Mouse (Mus musculus): ENCODE data around the gene 4933424G06Rik. TPM values are rescaled to one million over a fixed set of nuclear protein-coding genes. Genes with fewer than 3 reads are reported as not detected.
"Not testable (repeated sequence)": the region's sequence is repeated elsewhere in the genome, so short reads cannot be mapped to it uniquely, and the experiment has no call there.

Gene 4933424G06Rik
- 0.15 and 0.22 TPM in 2 replicates for polyA plus RNA-seq (2016; fragmentation: Nextera tagmentation; extraction: Ambion mirVana)

DNA sequence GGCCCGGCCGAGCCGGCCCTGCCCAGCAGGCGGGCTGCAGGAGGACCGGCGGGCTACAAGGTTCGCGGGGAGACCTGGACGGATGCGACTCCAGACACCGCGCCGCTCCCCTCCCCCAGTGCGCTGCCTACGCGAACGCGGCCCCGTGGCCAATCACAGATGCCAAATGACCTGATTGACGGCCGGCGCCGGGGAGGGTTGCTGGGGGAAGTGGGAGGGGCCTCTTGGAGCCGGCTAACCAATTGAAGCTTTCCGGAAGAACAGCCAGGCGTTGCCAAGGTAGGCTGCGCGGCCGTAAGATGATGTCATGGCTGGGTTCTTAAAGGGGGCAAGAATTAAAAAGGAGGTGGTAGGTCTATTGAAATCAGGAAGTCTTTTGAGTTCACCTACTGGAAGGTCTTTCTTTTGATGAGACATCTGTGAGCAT, at the start of gene 4933424G06Rik:
Gene 4933424G06Rik (plus strand): TSS at position 296 of the 427 bp plus-strand sequence.
- H3K27me3 ChIP-seq (ENCODE audit: insufficient read depth, poor library complexity, severe bottlenecking) = no peaks in the 10 kb centered on the region
- H3K4me3 ChIP-seq = peak within 1 kb of the TSS; percentile 95
- peak; percentile 99 for DNase-seq (ENCODE audit: low spot score)
- peaks cover 26% of the 10 kb centered on the region for H3K4me1 ChIP-seq (replicated peaks)
- 0 out of 2 replicates have a peak, but pooled peaks cover 3% of the 10 kb centered on the region for H3K9me3 ChIP-seq
- H3K27ac ChIP-seq = peak within 1 kb of the TSS; percentile 96
- peaks cover 31% of the 10 kb centered on the region for H3K36me3 ChIP-seq
- WGBS = under 1% methylated on average over 29 of the region's 29 CpGs

- Histone ChIP-seq H3K9me3 (no peaks in the 10 kb centered on the region), H3K4me3 (no peak overlapping the region), H3K27me3 (ENCODE audit: insufficient read depth, poor library complexity, severe bottlenecking) (no peaks in the 10 kb centered on the region), H3K36me3 (no peaks in the 10 kb centered on the region), H3K4me1 (replicated peaks) (peaks cover 5% of the 10 kb centered on the region; the same call in 1 of the 2 replicates), H3K27ac (no peak overlapping the region)
- 74% methylated on average over 4 of the region's 4 CpGs for WGBS
- DNase-seq (ENCODE audit: low spot score) = no peak
These were observed 45.5 kb upstream of the 4933424G06Rik start for GRCm38 (mm10) chr1:36664457-36664856.

- no peak overlapping the region for H3K27ac ChIP-seq
- H3K36me3 ChIP-seq = no peaks in the 10 kb centered on the region
- 61% methylated on average over 11 of the region's 11 CpGs for WGBS
- peaks cover 5% of the 10 kb centered on the region; the same call in 1 of the 2 replicates for H3K4me1 ChIP-seq (replicated peaks)
- no peaks in the 10 kb centered on the region for H3K9me3 ChIP-seq
- no peaks in the 10 kb centered on the region for H3K27me3 ChIP-seq (ENCODE audit: insufficient read depth, poor library complexity, severe bottlenecking)
- H3K4me3 ChIP-seq = no peak overlapping the region
- no peak for DNase-seq (ENCODE audit: low spot score)
These were observed 44.7 kb upstream of the 4933424G06Rik start for GRCm38 (mm10) chr1:36665165-36665723.

DNA sequence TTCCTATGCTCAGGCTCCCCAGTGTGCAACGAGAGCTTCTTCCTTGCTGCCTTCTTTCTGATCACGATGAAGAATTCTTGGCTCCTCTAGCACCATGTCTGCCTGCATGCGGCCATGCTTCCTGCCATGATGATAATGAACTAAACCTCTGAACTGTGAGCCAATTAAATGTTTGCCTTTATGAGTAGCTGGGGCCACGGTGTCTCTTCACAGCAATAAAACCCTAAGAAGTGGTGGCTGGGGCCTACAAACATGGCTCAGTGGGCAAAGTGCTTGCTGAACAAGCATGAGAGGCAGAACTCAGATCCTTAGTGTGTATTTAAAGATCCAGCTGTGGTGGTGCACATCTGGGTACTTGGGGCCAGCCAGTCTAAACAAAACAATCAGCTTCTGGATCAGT, 44.0 kb upstream of the 4933424G06Rik start:
- no peaks in the 10 kb centered on the region for H3K27me3 ChIP-seq (ENCODE audit: insufficient read depth, poor library complexity, severe bottlenecking)
- WGBS = 71% methylated on average over 4 of the region's 4 CpGs
- no peak overlapping the region for H3K27ac ChIP-seq
- no peak for DNase-seq (ENCODE audit: low spot score)
- peaks cover 5% of the 10 kb centered on the region; the same call in 1 of the 2 replicates for H3K4me1 ChIP-seq (replicated peaks)
- no peak overlapping the region for H3K4me3 ChIP-seq
- no peaks in the 10 kb centered on the region for H3K36me3 ChIP-seq
- H3K9me3 ChIP-seq = no peaks in the 10 kb centered on the region

GRCm38 (mm10) chr1:36668007-36668406, 41.9 kb upstream of the 4933424G06Rik start:
- not testable (repeated sequence) for H3K4me3 ChIP-seq; H3K36me3 ChIP-seq; H3K9me3 ChIP-seq; H3K27me3 ChIP-seq (ENCODE audit: insufficient read depth, poor library complexity, severe bottlenecking); H3K4me1 ChIP-seq (replicated peaks); DNase-seq (ENCODE audit: low spot score); H3K27ac ChIP-seq
- WGBS = 75% methylated on average over 4 of the region's 4 CpGs

DNA sequence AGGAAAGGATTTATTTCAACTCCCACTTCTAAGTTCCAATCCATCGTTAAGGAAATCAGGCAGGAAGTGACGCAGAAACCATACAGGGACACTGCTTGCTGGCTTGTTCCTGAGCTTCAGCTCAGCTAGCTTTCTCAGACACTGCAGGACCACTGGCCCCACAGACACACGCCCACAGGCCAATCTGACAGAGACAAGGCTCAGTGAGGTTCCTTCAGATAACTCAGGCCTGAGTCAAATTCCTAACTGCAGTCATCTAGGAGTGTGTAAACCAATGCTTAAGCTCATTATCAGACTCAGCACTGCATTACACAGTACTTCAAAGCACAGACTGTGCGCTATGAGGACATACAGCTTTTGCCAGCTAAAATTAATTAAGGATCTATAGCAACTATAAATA, 39.7 kb upstream of the 4933424G06Rik start:
- Histone ChIP-seq H3K27me3 (ENCODE audit: insufficient read depth, poor library complexity, severe bottlenecking) (no peaks in the 10 kb centered on the region), H3K4me1 (replicated peaks) (peaks cover 10% of the 10 kb centered on the region), H3K36me3 (no peaks in the 10 kb centered on the region), H3K4me3 (no peak overlapping the region), H3K9me3 (no peaks in the 10 kb centered on the region), H3K27ac (no peak overlapping the region)
- WGBS = 80% methylated on average over 4 of the region's 4 CpGs
- no peak for DNase-seq (ENCODE audit: low spot score)

DNA sequence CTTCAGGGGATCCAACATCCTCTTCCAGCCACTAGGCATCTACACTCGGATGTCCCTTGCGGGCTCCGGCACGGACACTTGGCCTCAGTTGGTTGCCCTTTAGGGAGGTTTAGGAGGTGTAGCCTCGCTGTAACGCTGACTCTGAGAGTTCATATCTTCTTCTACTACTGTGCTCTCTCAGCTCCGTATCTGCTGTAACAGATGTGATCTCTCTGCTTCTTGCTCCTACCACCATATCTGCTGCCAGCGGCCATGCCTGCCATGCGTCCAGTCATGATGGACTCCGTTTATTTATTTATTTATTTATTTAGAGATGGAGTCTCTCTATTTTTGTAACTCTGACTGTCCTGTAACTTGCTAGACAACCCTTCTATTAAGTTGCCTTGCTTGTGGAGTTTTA, 38.7 kb upstream of the 4933424G06Rik start:
- Histone ChIP-seq H3K4me3 (no peak overlapping the region), H3K36me3 (no peaks in the 10 kb centered on the region), H3K27ac (no peak overlapping the region), H3K27me3 (ENCODE audit: insufficient read depth, poor library complexity, severe bottlenecking) (no peaks in the 10 kb centered on the region), H3K9me3 (no peaks in the 10 kb centered on the region), H3K4me1 (replicated peaks) (peaks cover 6% of the 10 kb centered on the region)
- 91% methylated on average over 10 of the region's 10 CpGs for WGBS
- no peak for DNase-seq (ENCODE audit: low spot score)

DNA sequence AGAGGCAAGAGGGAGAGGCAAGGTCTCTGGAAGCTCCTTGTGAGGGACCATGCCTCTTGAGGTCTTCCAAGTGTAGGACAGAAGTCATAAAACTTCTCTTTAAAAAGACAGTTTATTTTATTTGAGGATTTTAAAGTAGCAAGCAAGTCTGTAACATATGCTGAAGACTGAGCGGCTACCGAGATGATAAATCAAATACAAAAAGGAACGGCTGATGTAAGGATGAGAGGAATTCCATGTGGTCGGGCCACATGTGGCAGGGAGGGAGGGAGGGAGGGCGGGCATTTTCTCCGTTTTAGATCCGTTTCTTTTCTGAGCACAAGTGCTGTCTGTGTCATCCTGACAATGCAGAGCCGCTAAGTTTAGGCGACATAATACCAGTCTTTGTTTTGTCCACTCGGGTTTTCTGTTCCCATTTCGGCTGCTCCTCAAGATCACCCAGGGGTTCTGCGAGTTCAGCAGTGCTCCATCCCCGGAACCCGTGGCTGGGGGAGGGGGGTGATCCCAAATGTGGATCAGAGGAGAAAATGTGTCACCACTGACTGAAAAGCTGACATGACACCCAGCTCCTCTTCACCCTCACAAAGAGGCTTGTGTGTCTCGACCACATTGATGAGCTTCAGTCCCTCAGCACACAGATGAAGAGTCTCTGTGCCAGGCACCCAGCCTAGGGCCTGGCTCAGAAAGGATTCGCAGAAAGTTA, 37.1 kb upstream of the 4933424G06Rik start:
- no peaks in the 10 kb centered on the region for H3K36me3 ChIP-seq
- no peaks in the 10 kb centered on the region for H3K9me3 ChIP-seq
- H3K27me3 ChIP-seq (ENCODE audit: insufficient read depth, poor library complexity, severe bottlenecking) = no peaks in the 10 kb centered on the region
- 49% methylated on average over 16 of the region's 16 CpGs for WGBS
- no peak overlapping the region for H3K4me3 ChIP-seq
- peak overlapping the region; percentile 53; the same call in 1 of the 2 replicates for H3K27ac ChIP-seq
- no peak for DNase-seq (ENCODE audit: low spot score)
- peaks cover 6% of the 10 kb centered on the region for H3K4me1 ChIP-seq (replicated peaks)

DNA sequence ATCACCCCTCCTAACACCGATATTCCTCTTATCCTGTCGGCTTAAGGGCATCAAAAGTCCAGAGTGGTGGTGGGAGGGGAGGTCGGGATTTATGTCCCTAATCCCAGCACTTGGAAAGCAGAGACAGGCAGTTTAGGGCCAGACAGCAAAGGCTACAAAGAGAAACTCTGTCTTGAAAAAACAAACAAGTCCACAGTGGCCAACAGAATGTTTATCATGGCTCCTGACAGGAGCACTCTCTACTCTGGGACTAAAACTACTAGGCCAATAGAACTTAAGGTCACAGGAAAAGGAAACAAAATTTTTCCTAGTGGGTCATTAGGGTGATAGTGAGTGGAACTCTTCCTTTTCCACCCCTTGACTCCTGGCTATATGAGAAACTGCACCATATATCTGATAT, 35.0 kb upstream of the 4933424G06Rik start:
- 61% methylated on average over 3 of the region's 3 CpGs for WGBS
- no peaks in the 10 kb centered on the region for H3K9me3 ChIP-seq
- H3K36me3 ChIP-seq = no peaks in the 10 kb centered on the region
- no peak for DNase-seq (ENCODE audit: low spot score)
- peaks cover 6% of the 10 kb centered on the region for H3K4me1 ChIP-seq (replicated peaks)
- no peaks in the 10 kb centered on the region for H3K27me3 ChIP-seq (ENCODE audit: insufficient read depth, poor library complexity, severe bottlenecking)
- H3K4me3 ChIP-seq = no peak overlapping the region
- H3K27ac ChIP-seq = no peak overlapping the region

- DNase-seq (ENCODE audit: low spot score) = no peak
- WGBS = 56% methylated on average over 7 of the region's 7 CpGs
- H3K4me3 ChIP-seq = no peak overlapping the region
- H3K9me3 ChIP-seq = no peaks in the 10 kb centered on the region
- no peaks in the 10 kb centered on the region for H3K27me3 ChIP-seq (ENCODE audit: insufficient read depth, poor library complexity, severe bottlenecking)
- no peaks in the 10 kb centered on the region for H3K36me3 ChIP-seq
- H3K27ac ChIP-seq = no peak overlapping the region
- peaks cover 13% of the 10 kb centered on the region; the same call in 1 of the 2 replicates for H3K4me1 ChIP-seq (replicated peaks)
These were observed 29.1 kb upstream of the 4933424G06Rik start for GRCm38 (mm10) chr1:36680893-36681292.

- Histone ChIP-seq H3K4me1 (replicated peaks) (peaks cover 13% of the 10 kb centered on the region; the same call in 1 of the 2 replicates), H3K36me3 (no peaks in the 10 kb centered on the region), H3K4me3 (no peak within 1 kb of the TSS), H3K27ac (peak within 1 kb of the TSS; percentile 54), H3K27me3 (ENCODE audit: insufficient read depth, poor library complexity, severe bottlenecking) (no peaks in the 10 kb centered on the region), H3K9me3 (no peaks in the 10 kb centered on the region)
- no peak for DNase-seq (ENCODE audit: low spot score)
- WGBS = 91% methylated on average over 39 of the region's 39 CpGs
These were observed 27.2 kb upstream of the 4933424G06Rik start, which contains the start of gene Fam178b for GRCm38 (mm10) chr1:36682620-36683355. Gene Fam178b (minus strand): TSS chr1:36683183.

DNA sequence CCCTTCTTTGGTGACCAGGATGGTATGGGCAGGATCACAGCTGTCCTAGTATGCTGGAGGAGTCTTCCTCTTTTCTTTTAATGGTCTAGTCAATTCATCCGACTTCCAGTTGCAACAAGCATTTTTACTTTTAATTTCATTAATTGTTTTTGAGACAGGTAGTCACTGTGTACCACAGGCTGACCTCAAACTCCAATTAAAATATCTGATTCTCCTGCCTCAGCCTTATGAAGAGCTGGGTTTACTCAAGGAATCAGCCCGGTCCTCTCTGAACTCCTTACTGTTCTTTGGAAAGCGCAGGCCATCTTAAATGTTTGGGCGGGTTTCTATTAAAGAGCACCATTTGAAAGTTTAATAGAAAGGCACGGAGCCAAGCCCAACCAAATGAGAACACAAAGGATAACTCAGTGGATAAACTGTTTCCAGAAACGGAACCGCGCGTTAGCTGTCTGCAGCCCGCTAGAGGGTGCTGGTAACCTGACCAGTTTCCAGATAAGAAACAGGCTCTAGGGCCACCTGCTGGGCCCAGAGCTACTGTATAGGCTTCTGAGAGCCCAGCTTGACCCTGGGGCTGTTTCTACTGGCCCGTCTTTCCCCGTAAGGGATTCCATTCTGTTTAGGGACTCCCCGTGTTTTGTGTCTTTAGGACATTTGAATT, 26.0 kb upstream of the 4933424G06Rik start:
- H3K27me3 ChIP-seq (ENCODE audit: insufficient read depth, poor library complexity, severe bottlenecking) = no peaks in the 10 kb centered on the region
- H3K36me3 ChIP-seq = no peaks in the 10 kb centered on the region
- DNase-seq (ENCODE audit: low spot score) = peak; percentile 74
- peaks cover 13% of the 10 kb centered on the region; the same call in 1 of the 2 replicates for H3K4me1 ChIP-seq (replicated peaks)
- 13% methylated on average over 13 of the region's 13 CpGs for WGBS
- peak overlapping the region; percentile 54 for H3K27ac ChIP-seq
- H3K9me3 ChIP-seq = no peaks in the 10 kb centered on the region
- H3K4me3 ChIP-seq = no peak overlapping the region

Measured in hindbrain, embryonic 10.5 days (tissue).